Mouse (Mus musculus) liver, embryonic 14.5 days (tissue): ENCODE measurements at regions not wholly inside any gene's neighbourhood (a gene's known extent, or its start where the extent isn't known, plus 50 kb on each side); places are given as distances from the start of the nearest gene placed in this dataset.

Experiments
- ATAC-seq: fragments of 200-750 bp; cut with Nextera tagmentation; 2 replicates; pipeline ENCODE4 v1.8.0; 2017; ENCODE audit warnings: moderate number of reproducible peaks, mild to moderate bottlenecking, moderate library complexity; ENCODE audit not compliant: insufficient read depth
- DNase-seq, 3 experiments: peaks; one replicate each; pipeline ENCODE4 v3.0.0-alpha.2; 2012 to 2013; ENCODE audit warnings: low read depth in 3 of 3, low spot score in 3 of 3
- H3K27ac ChIP-seq: fragments of 300-500 bp; sonication (generic); 2 replicates; pipeline ENCODE4 v1.5.1; 2014; ENCODE audit warnings: moderate library complexity, mild to moderate bottlenecking, control low read depth, inconsistent platforms
- H3K27me3 ChIP-seq: fragments of 300-500 bp; sonication (generic); 2 replicates; pipeline ENCODE4 v1.6.1; 2014; ENCODE audit warnings: mild to moderate bottlenecking, low read length, moderate library complexity; ENCODE audit not compliant: control insufficient read depth, insufficient read depth
- H3K36me3 ChIP-seq: fragments of 300-500 bp; sonication (generic); replicated peaks from 2 replicates; pipeline ENCODE4 v1.6.1; 2014; ENCODE audit warnings: low read depth; ENCODE audit not compliant: control insufficient read depth, insufficient read depth
- H3K4me1 ChIP-seq, 2 experiments: fragments of 200-500 bp in 1 of 2; fragments of 300-500 bp in 1 of 2; sonication (generic) in 1 of 2; replicated peaks; 2 replicates each; pipeline ENCODE4 v1.6.1; 2012 to 2014; ENCODE audit warnings: antibody characterized with exemption in 1 of 2, inconsistent platforms in 1 of 2, low read length in 1 of 2; ENCODE audit not compliant: control insufficient read depth in 2 of 2, insufficient read depth in 2 of 2
- H3K4me2 ChIP-seq: fragments of 300-500 bp; sonication (generic); 2 replicates; pipeline ENCODE4 v1.6.1; 2014; ENCODE audit warnings: low read depth, mild to moderate bottlenecking, control low read depth, moderate library complexity
- H3K4me3 ChIP-seq, 2 experiments: fragments of 200-500 bp in 1 of 2; fragments of 300-500 bp in 1 of 2; sonication (generic) in 1 of 2; 2 replicates each; pipeline ENCODE4 v1.5.1; 2012 to 2014; ENCODE audit warnings: low read depth in 2 of 2, low read length in 2 of 2, mild to moderate bottlenecking in 2 of 2, control low read depth in 1 of 2, inconsistent platforms in 1 of 2, moderate library complexity in 1 of 2; ENCODE audit not compliant: insufficient read depth in 1 of 2
- H3K9ac ChIP-seq: fragments of 300-500 bp; sonication (generic); replicated peaks from 2 replicates; pipeline ENCODE4 v1.6.1; 2014; ENCODE audit warnings: mild to moderate bottlenecking, control low read depth, moderate library complexity
- H3K9me3 ChIP-seq: fragments of 300-500 bp; sonication (generic); 2 replicates; pipeline ENCODE4 v1.6.1; 2016; ENCODE audit warnings: low read length, mixed read lengths; ENCODE audit not compliant: control insufficient read depth
- CTCF ChIP-seq: IDR thresholded peaks from 2 replicates; pipeline ENCODE4 v1.5.1; 2016; ENCODE audit warnings: antibody characterized with exemption, low read depth, control low read depth
- EP300 ChIP-seq: IDR thresholded peaks from 2 replicates; pipeline ENCODE4 v1.6.1; 2016; ENCODE audit warnings: antibody characterized with exemption, low read depth
- WGBS: fragments of 180-500 bp; shearing (Covaris S2); extraction: QIAGEN DNeasy Blood & Tissue Kit; methylation state at CpG from one replicate; pipeline ENCODE4 v1.1.7; 2014; ENCODE audit not compliant: insufficient replicate concordance; 5-methylcytosine and 5-hydroxymethylcytosine counted together

DNA sequence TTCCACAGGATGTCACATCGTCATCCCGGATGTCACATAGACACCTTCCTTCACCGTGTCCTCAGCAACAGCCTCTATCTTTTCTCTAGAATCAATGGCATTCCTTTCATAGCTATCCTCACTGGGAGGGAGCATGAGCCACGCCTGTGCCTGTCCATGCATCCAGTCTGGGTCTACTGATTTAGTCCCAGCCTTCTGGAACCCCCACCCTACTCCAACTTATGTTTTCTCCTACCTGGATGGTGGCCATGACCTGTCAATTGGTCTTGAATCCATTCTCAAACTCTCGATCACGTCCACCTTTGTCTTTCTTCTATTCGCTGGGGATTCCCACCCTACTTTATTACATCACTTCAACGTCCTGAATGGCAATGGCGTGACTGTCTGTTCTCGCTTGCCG is 428.3 kb downstream of the Zfp704 start:
- no peak for DNase-seq
- TF ChIP-seq CTCF = no peak
- TF ChIP-seq EP300 = no peak
- Histone ChIP-seq H3K9me3 (no peaks in the 10 kb centered on the region), H3K4me3 (no peak overlapping the region), H3K27ac (no peak overlapping the region), H3K4me1 (no peaks in the 10 kb centered on the region), H3K27me3 (no peaks in the 10 kb centered on the region), H3K36me3 (no peaks in the 10 kb centered on the region), H3K9ac (no peak overlapping the region), H3K4me2 (no peak overlapping the region)
- ATAC-seq = no peak
- WGBS = 64% methylated on average over 11 of the region's 11 CpGs

DNA sequence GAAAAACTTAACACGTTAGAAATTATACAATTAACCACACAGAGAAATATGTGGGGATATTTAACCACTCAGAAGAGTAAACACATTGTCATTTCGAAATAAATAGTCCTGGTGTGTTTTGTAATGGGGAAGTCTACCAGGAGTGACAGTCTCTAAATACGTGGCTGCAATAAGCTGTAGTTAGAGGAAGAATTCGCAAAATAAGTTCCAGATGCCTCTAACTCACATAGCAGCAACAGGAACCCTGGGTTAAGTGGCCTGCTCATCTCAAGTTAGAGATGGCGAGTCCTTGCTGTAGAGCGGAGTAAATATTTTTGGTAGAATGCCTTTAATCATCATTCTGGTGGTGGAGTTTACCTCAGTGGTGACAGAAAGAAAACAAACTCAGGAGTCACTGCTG is 430.2 kb downstream of the Zfp704 start:
- H3K27me3 ChIP-seq = no peaks in the 10 kb centered on the region
- no peaks in the 10 kb centered on the region for H3K4me1 ChIP-seq
- DNase-seq (no peak), ATAC-seq (no peak)
- H3K4me3 ChIP-seq = no peak overlapping the region
- no peak overlapping the region for H3K4me2 ChIP-seq
- no peaks in the 10 kb centered on the region for H3K36me3 ChIP-seq
- no peak overlapping the region for H3K27ac ChIP-seq
- TF ChIP-seq EP300 = no peak
- no peak for TF ChIP-seq CTCF
- H3K9me3 ChIP-seq = no peaks in the 10 kb centered on the region
- WGBS = 49% methylated on average over 6 of the region's 6 CpGs
- H3K9ac ChIP-seq = no peak overlapping the region

GRCm38 (mm10) chr3:9174517-9174832 is 435.4 kb downstream of the Zfp704 start:
- WGBS = 50% methylated on average over 2 of the region's 2 CpGs
- H3K4me1 ChIP-seq = no peaks in the 10 kb centered on the region
- no peak overlapping the region for H3K4me2 ChIP-seq

GRCm38 (mm10) chr3:9173643-9174516 is 436.0 kb downstream of the Zfp704 start:
- DNase-seq (no peak), ATAC-seq (no peak)
- Histone ChIP-seq H3K4me1 (no peaks in the 10 kb centered on the region), H3K4me3 (no peak overlapping the region), H3K4me2 (no peak overlapping the region), H3K27me3 (no peaks in the 10 kb centered on the region), H3K9ac (no peak overlapping the region), H3K36me3 (no peaks in the 10 kb centered on the region), H3K27ac (no peak overlapping the region), H3K9me3 (no peaks in the 10 kb centered on the region)
- 57% methylated on average over 16 of the region's 16 CpGs for WGBS
- TF ChIP-seq CTCF = no peak
- no peak for TF ChIP-seq EP300

More at GRCm38 (mm10) chr3:9174517-9174832, 435.4 kb downstream of the Zfp704 start:
- no peak overlapping the region for H3K4me3 ChIP-seq
- H3K9ac ChIP-seq = no peak overlapping the region
- H3K36me3 ChIP-seq = no peaks in the 10 kb centered on the region
- TF ChIP-seq CTCF (no peak), EP300 (no peak)
- H3K9me3 ChIP-seq = no peaks in the 10 kb centered on the region
- H3K27ac ChIP-seq = no peak overlapping the region
- DNase-seq (no peak), ATAC-seq (no peak)
- no peaks in the 10 kb centered on the region for H3K27me3 ChIP-seq

- Histone ChIP-seq H3K27ac (no peak overlapping the region), H3K36me3 (no peaks in the 10 kb centered on the region), H3K4me2 (no peak overlapping the region), H3K9ac (no peak overlapping the region), H3K9me3 (no peaks in the 10 kb centered on the region), H3K27me3 (no peaks in the 10 kb centered on the region), H3K4me3 (no peak overlapping the region), H3K4me1 (no peaks in the 10 kb centered on the region)
- TF ChIP-seq CTCF (no peak), EP300 (no peak)
- 41% methylated on average over 1 of the region's 1 CpGs for WGBS
- DNase-seq = no peak
- no peak for ATAC-seq
Measured at GRCm38 (mm10) chr3:9171970-9172369, 437.9 kb downstream of the Zfp704 start.
